Mouse (Mus musculus) Muller cell, postnatal 12 days (primary cell): ENCODE measurements at regions not wholly inside any gene's neighbourhood (a gene's known extent, or its start where the extent isn't known, plus 50 kb on each side); places are given as distances from the start of the nearest gene placed in this dataset.
"Not testable (repeated sequence)": the region's sequence is repeated elsewhere in the genome, so short reads cannot be mapped to it uniquely, and the experiment has no call there.

ENCODE experiments used
- DNase-seq: peaks from one replicate; pipeline ENCODE4 v3.0.0-alpha.2; 2015; ENCODE audit errors: inconsistent ontology term

DNA sequence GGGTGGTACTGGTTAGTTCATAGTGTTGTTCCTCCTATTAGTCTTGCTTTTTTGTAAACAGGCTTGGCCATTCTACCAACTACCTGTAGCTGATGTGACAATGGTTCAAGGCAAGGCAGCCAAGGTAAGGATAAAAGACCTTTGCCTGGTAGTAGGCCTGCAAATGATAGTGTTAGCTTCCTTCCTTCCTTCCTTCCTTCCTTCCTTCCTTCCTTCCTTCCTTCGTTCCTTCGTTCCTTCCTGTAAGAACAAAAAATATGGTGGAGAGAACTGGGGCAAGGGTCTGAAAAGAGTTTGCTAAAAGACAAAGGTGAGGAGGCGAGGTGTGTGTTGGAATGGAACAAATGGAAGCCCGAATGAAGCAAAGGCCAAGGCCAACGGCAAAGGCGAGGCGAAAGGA lies 84.8 kb upstream of the Ezh2 start:
- not testable (repeated sequence) for DNase-seq

DNA sequence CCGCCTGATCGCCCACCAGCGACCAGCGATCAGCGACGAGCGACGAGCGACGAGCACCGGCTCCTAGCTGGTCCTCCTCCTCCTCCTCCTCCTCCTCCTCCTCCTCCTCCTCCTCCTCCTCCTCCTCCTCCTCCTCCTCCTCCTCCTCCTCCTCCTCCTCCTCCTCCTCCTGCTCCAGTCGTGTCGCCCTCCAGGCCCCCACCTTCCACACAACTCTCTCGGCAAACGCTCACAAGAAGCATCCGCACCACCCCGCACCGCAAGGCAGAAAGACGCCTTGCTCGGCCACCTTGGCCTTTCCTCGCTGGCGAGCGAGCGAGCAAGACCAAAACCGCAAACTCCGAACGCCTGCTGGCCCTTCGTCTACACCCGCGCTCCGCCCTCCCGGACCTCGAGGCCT lies 77.6 kb upstream of the Ezh2 start:
- DNase-seq, result not testable (repeated sequence)

DNA sequence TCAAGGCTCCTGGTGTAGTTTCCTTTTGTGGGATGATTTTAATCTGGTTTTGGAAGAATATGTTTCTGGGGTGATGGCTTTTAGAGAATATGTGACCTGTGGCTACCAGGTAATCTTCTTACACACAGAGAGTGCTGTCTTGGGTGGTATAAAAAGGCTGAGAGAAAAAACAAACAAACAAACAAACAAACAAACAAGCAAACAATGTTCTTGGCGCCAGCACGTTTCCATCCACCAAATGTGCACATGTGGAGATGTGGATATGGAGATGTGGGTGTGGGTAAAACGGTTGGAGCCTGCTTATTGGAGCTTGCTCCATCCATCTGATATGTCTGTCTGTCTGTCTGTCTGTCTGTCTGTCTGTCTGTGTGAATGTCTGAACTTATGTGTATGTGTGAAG lies 57.7 kb upstream of the Ezh2 start:
- not testable (repeated sequence) for DNase-seq

GRCm38 (mm10) chr6:47651385-47651718 lies 56.2 kb upstream of the Ezh2 start:
- not testable (repeated sequence) for DNase-seq

DNA sequence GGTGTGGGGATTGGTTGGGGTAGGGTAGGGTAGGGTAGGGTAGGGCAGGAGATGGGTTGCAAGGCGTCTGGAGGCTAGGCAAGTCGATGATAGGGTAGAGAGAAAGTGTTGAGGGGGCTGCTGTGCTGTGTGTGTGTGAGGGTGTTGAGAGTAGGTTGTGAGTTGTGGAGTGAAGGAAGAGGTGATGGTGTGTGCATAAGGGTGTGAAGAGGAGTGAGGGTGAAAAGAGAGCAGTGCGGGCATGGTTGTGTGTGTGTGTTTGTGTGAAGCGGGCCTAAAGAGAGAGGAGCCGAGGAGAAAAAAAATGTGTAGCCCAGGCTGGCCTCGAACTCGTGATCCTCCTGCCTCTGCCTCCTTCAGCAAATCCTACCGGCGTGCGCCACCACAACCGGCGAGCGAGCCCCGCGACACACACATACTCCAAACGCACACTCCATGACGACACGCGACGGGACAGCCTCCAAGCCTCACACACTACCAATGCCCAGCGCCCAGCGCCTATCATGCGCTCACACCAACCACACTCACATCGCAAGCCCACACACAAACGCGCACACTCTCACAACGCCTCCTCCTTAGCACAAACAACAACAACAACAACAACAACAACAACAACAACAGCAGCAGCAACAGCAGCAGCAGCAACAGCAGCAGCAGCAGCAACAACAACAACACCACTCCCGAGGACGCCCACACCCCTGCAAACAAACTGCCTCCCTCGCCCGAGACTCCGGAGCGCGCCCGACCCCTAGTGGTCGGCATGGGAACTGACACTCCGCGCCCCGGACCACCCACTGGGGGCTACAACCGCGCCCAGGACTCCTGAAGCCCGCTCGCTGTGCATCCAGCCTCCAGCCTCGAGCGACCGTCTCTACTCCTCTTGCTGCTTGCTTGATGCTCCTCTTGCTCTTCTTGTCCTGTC lies 55.6 kb upstream of the Ezh2 start:
- peak; percentile 93 for DNase-seq

DNA sequence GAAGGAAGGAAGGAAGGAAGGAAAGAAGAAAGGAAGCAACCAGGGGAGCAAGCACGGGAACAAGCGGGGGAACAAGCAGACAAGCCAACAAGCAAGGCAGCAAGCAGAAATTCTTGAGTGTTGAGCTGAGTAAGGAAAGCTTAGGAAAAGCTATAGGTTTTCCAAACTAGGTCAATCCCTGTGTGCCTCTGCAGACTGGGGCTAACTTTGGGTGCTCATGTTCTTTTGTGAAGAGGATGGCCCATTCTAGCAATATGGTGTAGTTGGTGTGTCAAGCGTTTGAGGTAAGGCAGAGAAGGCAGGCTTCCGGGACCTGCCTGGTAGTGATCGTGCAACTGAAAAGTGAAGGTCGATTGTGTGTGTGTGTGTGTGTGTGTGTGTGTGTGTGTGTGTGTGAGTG lies 54.8 kb upstream of the Ezh2 start:
- DNase-seq, result no peak

DNA sequence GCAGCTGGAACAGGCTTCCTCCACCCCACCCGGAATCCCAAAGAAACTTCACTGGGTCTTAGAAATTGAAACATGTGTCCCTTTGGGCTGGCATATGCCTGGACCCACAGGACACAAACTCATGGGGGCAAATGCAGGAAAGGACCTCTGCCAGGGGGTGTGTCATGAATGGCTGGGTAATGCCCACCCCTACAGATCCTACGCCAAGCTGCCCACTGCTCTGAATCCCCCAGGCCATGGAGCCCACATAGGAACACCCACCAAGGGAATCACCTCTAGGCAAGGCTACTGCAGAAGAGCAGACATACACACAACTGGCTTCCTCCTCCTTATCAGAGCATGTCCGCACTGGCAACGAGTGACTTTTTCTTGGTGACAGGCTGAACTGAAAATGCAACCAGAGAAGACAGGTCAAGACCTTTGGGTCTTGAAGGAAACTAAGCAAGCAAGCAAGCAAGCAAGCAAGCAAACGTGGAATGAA lies 54.4 kb upstream of the Ezh2 start:
- no peak for DNase-seq

GRCm38 (mm10) chr6:47648899-47649298 lies 53.8 kb upstream of the Ezh2 start:
- no peak for DNase-seq

DNA sequence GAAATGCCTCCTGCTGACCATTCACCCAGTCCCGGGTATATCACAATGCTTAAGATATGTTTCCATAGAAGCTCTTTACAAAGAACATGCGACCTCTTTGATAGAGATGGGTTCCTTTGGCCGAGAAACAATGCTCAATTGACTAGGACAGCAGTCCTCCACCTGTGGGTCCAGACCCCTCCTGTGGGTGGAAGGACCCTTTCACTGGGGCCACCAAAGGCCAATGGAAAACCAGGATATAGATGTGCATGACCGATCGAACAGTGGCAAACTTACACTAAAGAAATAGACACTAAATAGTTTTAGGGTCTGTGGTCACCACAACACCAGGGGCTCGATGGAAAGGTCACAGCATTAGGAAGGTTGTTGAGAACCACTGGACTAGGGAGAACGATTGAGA lies 53.2 kb upstream of the Ezh2 start:
- DNase-seq, result no peak

DNA sequence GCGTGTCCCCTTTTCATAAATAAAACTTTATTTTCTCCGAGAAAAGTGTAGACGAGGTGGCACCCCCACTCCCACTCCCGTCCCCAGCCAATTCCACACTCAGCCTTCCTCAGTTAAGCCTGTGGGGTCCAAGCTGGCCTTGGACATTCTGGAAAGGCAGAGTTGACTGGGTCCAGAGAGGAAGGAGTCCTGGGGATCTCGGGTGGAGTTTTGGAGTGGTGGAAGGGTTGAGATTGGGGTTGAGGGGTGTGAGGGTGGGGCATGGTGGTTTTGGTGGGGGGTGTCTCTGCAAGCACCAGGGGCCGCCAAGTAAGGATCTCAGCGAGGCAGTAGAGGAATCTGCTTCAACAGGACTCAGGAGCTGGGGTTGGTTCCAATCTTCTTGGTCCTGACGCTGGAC lies 52.7 kb upstream of the Ezh2 start:
- no peak for DNase-seq

GRCm38 (mm10) chr6:47646731-47647567 lies 51.8 kb upstream of the Ezh2 start:
- DNase-seq, result no peak

DNA sequence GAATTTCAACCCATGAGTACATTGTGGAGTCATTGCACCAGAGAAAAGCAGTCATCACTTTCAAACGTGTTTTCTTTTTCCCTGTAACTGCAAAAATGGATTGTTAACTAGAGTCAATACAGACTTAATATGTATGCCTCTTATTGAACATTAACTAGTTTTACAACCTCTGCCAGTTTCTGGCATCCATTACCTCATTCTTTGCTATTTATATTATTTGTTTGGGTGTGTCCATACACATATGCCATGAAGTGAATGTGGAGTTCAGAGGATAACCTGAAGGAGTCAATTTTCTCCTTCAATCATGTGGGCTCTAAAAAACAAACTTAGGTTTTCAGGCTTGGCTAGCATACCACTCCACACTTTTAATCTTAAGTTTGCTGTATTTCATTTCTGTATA lies 50.9 kb upstream of the Ezh2 start:
- no peak for DNase-seq
